Mouse (Mus musculus): ENCODE data around the gene Esp3.
"Not testable (repeated sequence)": the region's sequence is repeated elsewhere in the genome, so short reads cannot be mapped to it uniquely, and the experiment has no call there.

The Esp3 gene

GRCm38 (mm10) chr17:40631775-40632174 is at the start of gene Esp3:
Gene Esp3 (plus strand): TSS chr17:40632075.
- DNase-seq (ENCODE audit: low read depth): not testable (repeated sequence)

GRCm38 (mm10) chr17:40583906-40584305 is 48.0 kb upstream of the Esp3 start:
- DNase-seq (ENCODE audit: low read depth): not testable (repeated sequence)

DNA sequence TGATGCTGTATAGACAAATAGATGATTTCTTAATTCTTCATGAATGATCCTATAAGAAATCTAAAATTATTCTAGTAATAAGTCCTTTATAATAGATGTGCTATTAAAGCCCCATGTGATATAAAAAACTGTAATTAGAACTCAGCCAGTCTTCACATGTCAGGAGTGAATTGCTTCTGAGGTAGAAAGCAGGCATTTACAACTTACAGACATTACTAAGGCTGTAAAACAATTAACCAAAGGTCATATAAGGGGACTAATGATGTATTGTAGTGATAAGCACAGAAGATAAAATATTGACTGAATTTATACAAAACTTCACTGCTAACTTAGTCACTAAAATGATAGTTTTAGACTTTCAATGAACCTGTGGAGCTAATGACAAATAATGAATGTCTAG is 40.6 kb upstream of the Esp3 start:
- DNase-seq (ENCODE audit: low read depth): no peak

- DNase-seq (ENCODE audit: low read depth): no peak
Measured at GRCm38 (mm10) chr17:40598294-40598693, 33.6 kb upstream of the Esp3 start, which contains the start of gene Esp4. Gene Esp4 (plus strand): TSS chr17:40598594.

DNA sequence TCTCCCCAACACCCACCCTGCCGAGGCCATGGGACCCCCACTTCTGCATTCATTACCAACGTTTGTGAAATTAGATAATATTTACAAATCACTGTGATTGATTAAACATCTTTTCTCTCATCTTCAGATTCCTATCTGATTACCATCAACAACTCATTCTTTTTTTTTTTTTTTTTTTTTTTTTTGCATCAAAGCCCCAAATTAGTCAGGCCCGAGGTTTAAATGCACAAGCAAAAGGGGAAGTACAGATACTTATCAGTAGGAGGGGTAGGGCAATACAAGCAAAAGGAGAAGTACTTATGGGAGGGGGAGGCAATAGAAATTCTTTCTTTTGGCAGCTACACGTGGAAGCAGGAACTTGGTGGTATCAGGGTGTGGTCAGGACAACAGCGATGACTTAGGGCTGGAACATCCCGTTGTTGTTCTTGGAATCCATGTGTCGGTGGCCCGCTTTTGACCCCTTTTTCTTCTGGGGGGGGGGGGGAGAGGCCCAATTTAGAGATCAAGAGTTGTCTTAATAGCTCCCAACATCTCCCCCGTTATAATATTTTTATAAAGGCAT is 30.3 kb downstream of the Esp3 start:
- DNase-seq (ENCODE audit: low read depth): peak; percentile 2

GRCm38 (mm10) chr17:40663161-40663811 is 31.4 kb downstream of the Esp3 start:
- DNase-seq (ENCODE audit: low read depth): not testable (repeated sequence)

All from 416B (cell line).